Mouse (Mus musculus) CH12F3 (cell line): ENCODE measurements around the gene Srsf10.

ENCODE experiments used
- in situ Hi-C: fragments of 300-500 bp; cut with MboI; formaldehyde crosslinking; loops from 2 replicates; pipeline ENCODE4 v1.14.3; 2020; ENCODE audit warnings: low sequenced_read_pairs

Gene Srsf10

GRCm38 (mm10) chr4:135912164-135912563 lies 56.6 kb downstream of the Srsf10 start:
- in situ Hi-C loops, result no loop called here

DNA sequence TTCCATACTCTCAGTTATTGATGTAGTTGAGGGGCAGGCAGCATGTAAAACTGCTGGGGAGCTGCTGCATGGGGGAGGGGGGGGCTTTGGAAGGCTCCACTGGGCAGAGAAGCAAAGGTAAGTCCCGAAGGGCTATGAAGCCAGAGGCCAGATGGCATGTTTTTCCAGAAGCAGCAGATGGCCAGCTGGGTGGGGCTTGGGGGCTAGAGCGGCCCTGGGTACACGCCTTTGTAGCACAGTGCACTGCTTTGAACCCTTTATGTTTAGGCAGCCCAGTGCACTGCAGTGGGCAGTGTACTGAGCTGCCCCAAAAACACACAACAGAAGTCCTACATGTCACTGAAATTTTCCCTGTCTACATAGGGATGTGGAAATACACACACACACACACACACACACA lies 57.3 kb downstream of the Srsf10 start:
- in situ Hi-C loops, result no loop called here

DNA sequence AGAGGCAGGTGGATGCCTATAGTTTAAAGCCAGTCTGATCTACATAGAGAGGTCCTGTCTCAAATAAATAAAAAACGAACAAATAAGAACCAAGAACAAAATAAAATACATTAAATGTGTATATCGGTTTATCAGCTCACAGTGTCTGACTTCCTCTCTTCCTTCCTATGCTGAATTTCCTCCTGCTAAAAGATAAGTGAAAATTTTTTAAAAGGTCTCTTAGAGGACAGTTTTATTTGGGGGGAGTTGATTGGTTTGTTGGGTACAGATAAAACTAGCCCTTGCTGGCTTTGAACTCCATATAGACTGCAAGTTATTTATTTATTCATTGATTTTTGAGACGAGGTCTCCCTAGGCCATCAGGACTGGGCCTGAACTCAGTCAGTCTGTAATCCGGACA lies 57.9 kb downstream of the Srsf10 start:
- in situ Hi-C loops, result no loop called here

GRCm38 (mm10) chr4:135918635-135919279 lies 63.2 kb downstream of the Srsf10 start:
- in situ Hi-C loops, result loop anchor here (5.0 kb wide), 1 partner anchor 36 kb away; no protein-coding TSS in a partner anchor

GRCm38 (mm10) chr4:135919280-135919639 lies 63.7 kb downstream of the Srsf10 start:
- in situ Hi-C loops, result loop anchor here (5.0 kb wide), 1 partner anchor 37 kb away; no protein-coding TSS in a partner anchor
